Mouse (Mus musculus): ENCODE results near the gene Ajuba. TPM values are rescaled to one million over a fixed set of nuclear protein-coding genes. Genes with fewer than 3 reads are reported as not detected.

Gene Ajuba
- polyA plus RNA-seq, 1 experiment from 2014 or later, result 9.8 TPM

GRCm38 (mm10) chr14:54523600-54523999 is 53.8 kb downstream of the Ajuba start:
- Histone ChIP-seq H3K9ac (no peak overlapping the region), H3K27ac (no peak overlapping the region), H3K9me3 (no peaks in the 10 kb centered on the region), H3K36me3 (no peaks in the 10 kb centered on the region), H3K4me2 (no peak overlapping the region), H3K4me3 (no peak overlapping the region), H3K4me1 (replicated peaks) (peaks cover 19% of the 10 kb centered on the region), H3K27me3 (no peaks in the 10 kb centered on the region)
- ATAC-seq (ENCODE audit: low FRiP score), result no peak
- 29% methylated on average over 6 of the region's 6 CpGs for WGBS

MicroRNAs encoded within 50 kb of the gene (microRNA counts, 519-probe panel; counts per million panel counts)
- microRNA mmu-miR-686, result 51.3 counts per million

Small RNA genes lying within 50 kb of the gene (microRNA-seq; reads per million reads assigned to microRNA genes)
- gene Mir686, result not detected

Other genes with a start within 250 kb of the Ajuba start
- 47.7 and 51.3 TPM in 2 replicates for gene Oxa1l, start 216.7 kb downstream of the Ajuba start, polyA plus RNA-seq (2015; fragmentation: Nextera tagmentation; extraction: Ambion mirVana)
- gene Slc7a7, start 159.8 kb downstream of the Ajuba start, polyA plus RNA-seq (2015; fragmentation: Nextera tagmentation; extraction: Ambion mirVana), result 5.9 and 6.0 TPM in 2 replicates
- 298 and 306 TPM in 2 replicates for gene Mrpl52, start 150.6 kb downstream of the Ajuba start, polyA plus RNA-seq (2015; fragmentation: Nextera tagmentation; extraction: Ambion mirVana)
- 49.1 and 54.9 TPM in 2 replicates for gene Mmp14, start 145.9 kb downstream of the Ajuba start, polyA plus RNA-seq (2015; fragmentation: Nextera tagmentation; extraction: Ambion mirVana)
- 29.9 and 32.0 TPM in 2 replicates for gene Lrp10, start 113.4 kb downstream of the Ajuba start, polyA plus RNA-seq (2015; fragmentation: Nextera tagmentation; extraction: Ambion mirVana)
- gene Rem2, start 101.5 kb downstream of the Ajuba start, polyA plus RNA-seq (2015; fragmentation: Nextera tagmentation; extraction: Ambion mirVana), result 48.0 and 48.8 TPM in 2 replicates
- gene Prmt5, start 60.0 kb downstream of the Ajuba start, polyA plus RNA-seq (2015; fragmentation: Nextera tagmentation; extraction: Ambion mirVana), result 91.1 and 92.8 TPM in 2 replicates
- gene Haus4, start 22.9 kb downstream of the Ajuba start, polyA plus RNA-seq (2015; fragmentation: Nextera tagmentation; extraction: Ambion mirVana), result 19.8 and 21.3 TPM in 2 replicates
- 6.8 and 7.6 TPM in 2 replicates for gene 4931414P19Rik, start 28.4 kb upstream of the Ajuba start, polyA plus RNA-seq (2015; fragmentation: Nextera tagmentation; extraction: Ambion mirVana)
- 439 and 447 TPM in 2 replicates for gene Psmb5, start 40.5 kb upstream of the Ajuba start, polyA plus RNA-seq (2015; fragmentation: Nextera tagmentation; extraction: Ambion mirVana)
- gene Psmb11, start 43.9 kb upstream of the Ajuba start, polyA plus RNA-seq (2015; fragmentation: Nextera tagmentation; extraction: Ambion mirVana), result not detected in 2 replicates
- not detected in 2 replicates for gene Gm17606, start 63.4 kb upstream of the Ajuba start, polyA plus RNA-seq (2015; fragmentation: Nextera tagmentation; extraction: Ambion mirVana)
- 8.6 and 9.4 TPM in 2 replicates for gene Cdh24, start 63.8 kb upstream of the Ajuba start, polyA plus RNA-seq (2015; fragmentation: Nextera tagmentation; extraction: Ambion mirVana)
- 78.0 and 79.0 TPM in 2 replicates for gene 1700123O20Rik, start 108.7 kb upstream of the Ajuba start, polyA plus RNA-seq (2015; fragmentation: Nextera tagmentation; extraction: Ambion mirVana)
- gene Acin1, start 109.4 kb upstream of the Ajuba start, polyA plus RNA-seq (2015; fragmentation: Nextera tagmentation; extraction: Ambion mirVana), result 155 and 169 TPM in 2 replicates
- gene Gm29776, start 121.3 kb upstream of the Ajuba start, polyA plus RNA-seq (2015; fragmentation: Nextera tagmentation; extraction: Ambion mirVana), result 0.18 and 0.34 TPM in 2 replicates
- not detected in 2 replicates for gene Cebpe, start 134.6 kb upstream of the Ajuba start, polyA plus RNA-seq (2015; fragmentation: Nextera tagmentation; extraction: Ambion mirVana)
- gene Slc7a8, start 204.4 kb upstream of the Ajuba start, polyA plus RNA-seq (2015; fragmentation: Nextera tagmentation; extraction: Ambion mirVana), result 4.7 and 5.3 TPM in 2 replicates
- gene Rnf212b, start 236.6 kb upstream of the Ajuba start, polyA plus RNA-seq (2015; fragmentation: Nextera tagmentation; extraction: Ambion mirVana), result not detected in 2 replicates

All from hindbrain, embryonic 13.5 days (tissue).